9 mouse cellular contexts compared by ENCODE assay signal in the genomic region with DNA sequence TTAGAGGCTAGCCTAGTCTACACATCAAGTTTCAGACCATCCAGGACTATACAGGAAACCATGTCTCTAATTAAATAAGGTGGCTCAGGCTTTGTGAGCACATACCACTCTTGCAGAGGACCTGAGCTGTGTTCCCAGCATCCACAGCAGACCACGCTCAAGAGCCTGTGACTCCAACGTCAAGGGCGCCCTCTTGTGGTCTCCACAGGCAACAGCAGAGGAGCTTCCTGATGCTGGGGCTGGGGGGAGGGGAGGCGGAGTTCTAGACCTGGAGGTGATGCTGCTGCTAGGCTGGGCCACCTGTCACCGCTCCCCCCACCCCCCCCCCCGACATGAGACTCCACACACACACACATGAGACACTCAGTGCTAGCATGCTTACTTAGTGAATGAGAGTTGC. TPM values are rescaled to one million over a fixed set of nuclear protein-coding genes. Genes with fewer than 3 reads are reported as not detected.
DNase-seq lines count a peak whose midpoint lies in the region; TF ChIP-seq lines count a peak whose summit lies in the region.
"Had no signal": no experiment of that assay in that cellular context is flagged by ENCODE, and none has a peak within 500 bp of the region (broad histone marks: within the 10 kb centered on the region; RNA-seq: fewer than 3 reads in every experiment).

No protein-coding gene starts in this region.

- H3K27me3 ChIP-seq in cerebellum, adult 2 months (ENCODE audit: control insufficient read depth, insufficient read depth, low read length) = no peaks in the 10 kb centered on the region
- no peaks in the 10 kb centered on the region for H3K27me3 ChIP-seq in spleen, adult 2 months (ENCODE audit: control insufficient read depth, insufficient read depth, low read length)
- H3K27me3 ChIP-seq: Patski had no signal

- H3K27ac ChIP-seq in cerebellum, adult 2 months (ENCODE audit: insufficient read depth, low read length) = no peak overlapping the region
- no peak overlapping the region for H3K27ac ChIP-seq in spleen, adult 2 months (ENCODE audit: insufficient read depth, low read length)

- H3K4me3 ChIP-seq in cerebellum, adult 2 months (replicated peaks; ENCODE audit: insufficient read depth, low read depth, low read length) = no peak overlapping the region
- H3K4me3 ChIP-seq in spleen, adult 2 months (ENCODE audit: extremely low read depth, insufficient read depth, insufficient read length) = no peak overlapping the region

- no peaks in the 10 kb centered on the region for H3K36me3 ChIP-seq in spleen, adult 2 months (ENCODE audit: control insufficient read depth, insufficient read depth, low read length)

- H3K4me1 ChIP-seq in cerebellum, adult 2 months (ENCODE audit: control insufficient read depth, insufficient read depth, low read length) = no peaks in the 10 kb centered on the region
- peaks cover 5% of the 10 kb centered on the region; the same call in 1 of the 2 replicates for H3K4me1 ChIP-seq in spleen, adult 2 months (ENCODE audit: control insufficient read depth, insufficient read depth, insufficient read length)

- peak; percentile 44; the same call in 1 of the 2 replicates for TF ChIP-seq CTCF in cerebellum, adult 2 months (IDR thresholded peaks at IDR 0.05; ENCODE audit: borderline replicate concordance, insufficient read depth, low read depth, low read length)
- peak; percentile 43; the same call in 1 of the 2 replicates for TF ChIP-seq CTCF in spleen, adult 2 months (IDR thresholded peaks at IDR 0.05; ENCODE audit: extremely low read depth, insufficient read depth, insufficient read length, insufficient replicate concordance)

- no peak for DNase-seq in cerebellum, adult 2 months
- no peak for DNase-seq in cerebellum, adult 8-10 months
- DNase-seq in spleen, adult 2 months (ENCODE audit: low read depth in 1 of 2, low spot score in 2 of 2) = no peak
- DNase-seq in spleen, adult 12 weeks (ENCODE audit: low spot score) = no peak
- DNase-seq in lung, postnatal 25 days (ENCODE audit: low spot score) = peak; percentile 31
- DNase-seq in yolk sac, embryonic 10.5 days (ENCODE audit: low spot score) = no peak
- DNase-seq in right cerebral cortex, postnatal 4 days = no peak
- DNase-seq in right cerebral cortex, postnatal 25 days = no peak

- no peak for TF ChIP-seq POLR2A in cerebellum, adult 2 months (IDR thresholded peaks at IDR 0.05; ENCODE audit: borderline replicate concordance, insufficient read depth, low read length)
- no peak for TF ChIP-seq POLR2A in spleen, adult 2 months (IDR thresholded peaks at IDR 0.05; ENCODE audit: low read depth, low read length)

- 32% methylated on average over 6 of the region's 6 CpGs for WGBS in cerebellum, adult 2 months
- 55% methylated on average over 6 of the region's 6 CpGs for WGBS in spleen, adult 2 months

RNA-seq across cellular contexts. Expression of a gene that starts 5.1 kb away (rescaled TPM):
- polyA plus RNA-seq in cerebellum, adult 2 months (2012; rRNA removed) = 0.21 and 0.52 TPM in 2 replicates
- 0.14 and 0.18 TPM in 2 replicates for polyA plus RNA-seq in spleen, adult 2 months (2012; rRNA removed)

RNA-seq across cellular contexts. Expression of a gene that starts 25.6 kb away (rescaled TPM):
- polyA plus RNA-seq in cerebellum, adult 2 months (2012; rRNA removed) = 0.47 and 1.7 TPM in 2 replicates
- not detected in 2 replicates for polyA plus RNA-seq in spleen, adult 2 months (2012; rRNA removed)

RNA-seq across cellular contexts. Expression of a gene that starts 48.0 kb away (rescaled TPM):
- 26.1 and 27.3 TPM in 2 replicates for polyA plus RNA-seq in cerebellum, adult 2 months (2012; rRNA removed)
- polyA plus RNA-seq in spleen, adult 2 months (2012; rRNA removed) = 15.1 and 19.3 TPM in 2 replicates

RNA-seq across cellular contexts. Expression of a gene that starts 51.0 kb away (rescaled TPM):
- polyA plus RNA-seq in cerebellum, adult 2 months (2012; rRNA removed) = 0.33 and 0.67 TPM in 2 replicates
- polyA plus RNA-seq in spleen, adult 2 months (2012; rRNA removed) = not detected in 2 replicates

RNA-seq across cellular contexts. Expression of a gene that starts 51.2 kb away (rescaled TPM):
- polyA plus RNA-seq in cerebellum, adult 2 months (2012; rRNA removed) = 93.1 and 95.8 TPM in 2 replicates
- polyA plus RNA-seq in spleen, adult 2 months (2012; rRNA removed) = 13.7 and 15.4 TPM in 2 replicates
